Mouse (Mus musculus): Measurements from ENCODE around the gene Ppp1r32. TPM values are rescaled to one million over a fixed set of nuclear protein-coding genes. Genes with fewer than 3 reads are reported as not detected.

Gene Ppp1r32
- polyA plus RNA-seq, 1 experiment from 2014 or later, result not detected

- peak; percentile 16; the same call in 1 of the 2 replicates for ATAC-seq (ENCODE audit: insufficient number of reproducible peaks, insufficient read depth, low FRiP score, low read depth)
- Histone ChIP-seq H3K4me2 (ENCODE audit: low read length) (no peak overlapping the region), H3K9me3 (ENCODE audit: control insufficient read depth, low read length) (no peaks in the 10 kb centered on the region), H3K36me3 (ENCODE audit: control insufficient read depth, insufficient read depth, low read length) (no peaks in the 10 kb centered on the region), H3K27ac (replicated peaks in 1 of 2; ENCODE audit: control insufficient read depth in 1 of 2, insufficient read depth in 1 of 2, low read depth in 2 of 2, low read length in 2 of 2) (peak overlapping the region; percentile 9 to 64; a peak in 3 of 4 replicates), H3K4me1 (ENCODE audit: control insufficient read depth in 2 of 2, insufficient read depth in 2 of 2, low read length in 2 of 2) (peaks cover 19 to 32% of the 10 kb centered on the region in 2 experiments), H3K9ac (ENCODE audit: low read length) (no peak overlapping the region; the same call in 1 of the 2 replicates), H3K27me3 (ENCODE audit: control insufficient read depth, insufficient read depth, low read length) (0 out of 2 replicates have a peak, but pooled peaks cover 4% of the 10 kb centered on the region), H3K4me3 (ENCODE audit: control insufficient read depth in 1 of 2, insufficient read depth in 1 of 2, low read depth in 1 of 2, low read length in 2 of 2) (no peak overlapping the region)
- 24% methylated on average over 7 of the region's 7 CpGs for WGBS
Observed at GRCm38 (mm10) chr19:10433225-10433624, 49.5 kb downstream of the Ppp1r32 start.

- Histone ChIP-seq H3K4me3 (ENCODE audit: control insufficient read depth in 1 of 2, insufficient read depth in 1 of 2, low read depth in 1 of 2, low read length in 2 of 2) (no peak overlapping the region), H3K27me3 (ENCODE audit: control insufficient read depth, insufficient read depth, low read length) (0 out of 2 replicates have a peak, but pooled peaks cover 4% of the 10 kb centered on the region), H3K9ac (ENCODE audit: low read length) (no peak overlapping the region), H3K4me1 (ENCODE audit: control insufficient read depth in 2 of 2, insufficient read depth in 2 of 2, low read length in 2 of 2) (peaks cover 19 to 36% of the 10 kb centered on the region in 2 experiments), H3K4me2 (ENCODE audit: low read length) (no peak overlapping the region), H3K27ac (replicated peaks in 1 of 2; ENCODE audit: control insufficient read depth in 1 of 2, insufficient read depth in 1 of 2, low read depth in 2 of 2, low read length in 2 of 2) (no peak overlapping the region), H3K36me3 (ENCODE audit: control insufficient read depth, insufficient read depth, low read length) (no peaks in the 10 kb centered on the region), H3K9me3 (ENCODE audit: control insufficient read depth, low read length) (no peaks in the 10 kb centered on the region)
- 47% methylated on average over 4 of the region's 4 CpGs for WGBS
- no peak for ATAC-seq (ENCODE audit: insufficient number of reproducible peaks, insufficient read depth, low FRiP score, low read depth)
Observed at GRCm38 (mm10) chr19:10431841-10432240, 50.9 kb downstream of the Ppp1r32 start.

GRCm38 (mm10) chr19:10431410-10431809 is 51.3 kb downstream of the Ppp1r32 start:
- H3K4me1 ChIP-seq (ENCODE audit: control insufficient read depth in 2 of 2, insufficient read depth in 2 of 2, low read length in 2 of 2), result peaks cover 19 to 36% of the 10 kb centered on the region in 2 experiments
- no peak for ATAC-seq (ENCODE audit: insufficient number of reproducible peaks, insufficient read depth, low FRiP score, low read depth)
- H3K9ac ChIP-seq (ENCODE audit: low read length), result no peak overlapping the region
- H3K36me3 ChIP-seq (ENCODE audit: control insufficient read depth, insufficient read depth, low read length), result no peaks in the 10 kb centered on the region
- 28% methylated on average over 3 of the region's 3 CpGs for WGBS
- H3K9me3 ChIP-seq (ENCODE audit: control insufficient read depth, low read length), result no peaks in the 10 kb centered on the region
- no peak overlapping the region for H3K4me3 ChIP-seq (ENCODE audit: control insufficient read depth in 1 of 2, insufficient read depth in 1 of 2, low read depth in 1 of 2, low read length in 2 of 2)
- 0 out of 2 replicates have a peak, but pooled peaks cover 4% of the 10 kb centered on the region for H3K27me3 ChIP-seq (ENCODE audit: control insufficient read depth, insufficient read depth, low read length)
- no peak overlapping the region for H3K27ac ChIP-seq (replicated peaks in 1 of 2; ENCODE audit: control insufficient read depth in 1 of 2, insufficient read depth in 1 of 2, low read depth in 2 of 2, low read length in 2 of 2)
- H3K4me2 ChIP-seq (ENCODE audit: low read length), result no peak overlapping the region

DNA sequence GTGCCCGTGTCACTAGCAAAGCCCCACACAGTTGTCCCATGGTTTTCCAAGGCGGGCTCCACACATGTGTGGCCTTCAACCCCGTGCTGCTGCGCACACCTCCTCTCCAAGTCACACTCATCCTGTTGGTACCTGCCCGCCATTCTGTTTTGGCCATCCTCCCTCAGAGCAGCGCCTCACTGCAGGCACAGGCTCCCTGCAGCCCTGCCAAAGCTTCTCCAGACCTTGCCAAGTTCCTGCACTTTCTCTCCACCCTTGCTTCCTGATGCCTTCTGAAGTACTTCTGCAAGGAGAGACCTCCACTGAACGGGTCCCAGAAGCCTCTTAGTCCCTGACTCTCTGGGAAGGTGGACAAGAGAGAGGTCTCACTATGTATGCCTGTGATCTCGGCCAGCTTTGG is 53.4 kb downstream of the Ppp1r32 start:
- Histone ChIP-seq H3K9me3 (ENCODE audit: control insufficient read depth, low read length) (no peaks in the 10 kb centered on the region), H3K27me3 (ENCODE audit: control insufficient read depth, insufficient read depth, low read length) (peaks cover 10% of the 10 kb centered on the region; the same call in 1 of the 2 replicates), H3K36me3 (ENCODE audit: control insufficient read depth, insufficient read depth, low read length) (no peaks in the 10 kb centered on the region), H3K9ac (ENCODE audit: low read length) (no peak overlapping the region), H3K27ac (replicated peaks in 1 of 2; ENCODE audit: control insufficient read depth in 1 of 2, insufficient read depth in 1 of 2, low read depth in 2 of 2, low read length in 2 of 2) (no peak overlapping the region), H3K4me3 (ENCODE audit: control insufficient read depth in 1 of 2, insufficient read depth in 1 of 2, low read depth in 1 of 2, low read length in 2 of 2) (no peak overlapping the region), H3K4me2 (ENCODE audit: low read length) (no peak overlapping the region), H3K4me1 (ENCODE audit: control insufficient read depth in 2 of 2, insufficient read depth in 2 of 2, low read length in 2 of 2) (peaks cover 21 to 32% of the 10 kb centered on the region in 2 experiments)
- ATAC-seq (ENCODE audit: insufficient number of reproducible peaks, insufficient read depth, low FRiP score, low read depth), result no peak
- WGBS, result 78% methylated on average over 8 of the region's 8 CpGs

GRCm38 (mm10) chr19:10427431-10427830 is 55.3 kb downstream of the Ppp1r32 start:
- Histone ChIP-seq H3K4me3 (ENCODE audit: control insufficient read depth in 1 of 2, insufficient read depth in 1 of 2, low read depth in 1 of 2, low read length in 2 of 2) (no peak overlapping the region), H3K36me3 (ENCODE audit: control insufficient read depth, insufficient read depth, low read length) (no peaks in the 10 kb centered on the region), H3K4me2 (ENCODE audit: low read length) (no peak overlapping the region), H3K27me3 (ENCODE audit: control insufficient read depth, insufficient read depth, low read length) (peaks cover 10% of the 10 kb centered on the region; the same call in 1 of the 2 replicates), H3K27ac (replicated peaks in 1 of 2; ENCODE audit: control insufficient read depth in 1 of 2, insufficient read depth in 1 of 2, low read depth in 2 of 2, low read length in 2 of 2) (no peak overlapping the region), H3K9me3 (ENCODE audit: control insufficient read depth, low read length) (no peaks in the 10 kb centered on the region), H3K9ac (ENCODE audit: low read length) (no peak overlapping the region), H3K4me1 (ENCODE audit: control insufficient read depth in 2 of 2, insufficient read depth in 2 of 2, low read length in 2 of 2) (peaks cover 4 to 21% of the 10 kb centered on the region in 2 experiments; a peak in 2 of 4 replicates)
- 83% methylated on average over 9 of the region's 9 CpGs for WGBS
- ATAC-seq (ENCODE audit: insufficient number of reproducible peaks, insufficient read depth, low FRiP score, low read depth), result no peak

DNA sequence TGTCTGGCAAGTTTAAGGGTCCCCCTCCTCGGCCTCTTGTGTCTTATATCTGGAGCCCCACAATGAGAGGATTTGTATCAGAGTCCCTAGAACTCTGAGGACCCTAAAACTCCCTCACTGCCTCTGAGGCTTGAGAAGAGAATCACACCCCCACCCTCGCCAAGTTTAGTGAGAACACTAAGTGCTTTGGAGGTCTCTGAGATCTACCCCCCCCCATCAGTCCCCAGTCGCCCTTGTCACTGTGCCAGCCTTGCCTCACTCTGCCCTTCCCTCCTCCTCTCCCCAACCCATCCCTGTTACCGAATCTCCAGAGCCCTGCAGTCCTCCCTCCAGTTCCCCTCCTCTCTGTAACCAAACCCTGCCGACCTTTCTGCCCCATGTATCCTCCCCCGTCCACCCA is 55.9 kb downstream of the Ppp1r32 start:
- ATAC-seq (ENCODE audit: insufficient number of reproducible peaks, insufficient read depth, low FRiP score, low read depth), result no peak
- Histone ChIP-seq H3K27me3 (ENCODE audit: control insufficient read depth, insufficient read depth, low read length) (peaks cover 10% of the 10 kb centered on the region; the same call in 1 of the 2 replicates), H3K9ac (ENCODE audit: low read length) (no peak overlapping the region), H3K27ac (replicated peaks in 1 of 2; ENCODE audit: control insufficient read depth in 1 of 2, insufficient read depth in 1 of 2, low read depth in 2 of 2, low read length in 2 of 2) (no peak overlapping the region), H3K4me3 (ENCODE audit: control insufficient read depth in 1 of 2, insufficient read depth in 1 of 2, low read depth in 1 of 2, low read length in 2 of 2) (no peak overlapping the region), H3K4me2 (ENCODE audit: low read length) (no peak overlapping the region), H3K36me3 (ENCODE audit: control insufficient read depth, insufficient read depth, low read length) (no peaks in the 10 kb centered on the region), H3K9me3 (ENCODE audit: control insufficient read depth, low read length) (no peaks in the 10 kb centered on the region), H3K4me1 (ENCODE audit: control insufficient read depth in 2 of 2, insufficient read depth in 2 of 2, low read length in 2 of 2) (peaks cover 7 to 26% of the 10 kb centered on the region in 2 experiments; a peak in 3 of 4 replicates)
- WGBS, result 52% methylated on average over 6 of the region's 6 CpGs

DNA sequence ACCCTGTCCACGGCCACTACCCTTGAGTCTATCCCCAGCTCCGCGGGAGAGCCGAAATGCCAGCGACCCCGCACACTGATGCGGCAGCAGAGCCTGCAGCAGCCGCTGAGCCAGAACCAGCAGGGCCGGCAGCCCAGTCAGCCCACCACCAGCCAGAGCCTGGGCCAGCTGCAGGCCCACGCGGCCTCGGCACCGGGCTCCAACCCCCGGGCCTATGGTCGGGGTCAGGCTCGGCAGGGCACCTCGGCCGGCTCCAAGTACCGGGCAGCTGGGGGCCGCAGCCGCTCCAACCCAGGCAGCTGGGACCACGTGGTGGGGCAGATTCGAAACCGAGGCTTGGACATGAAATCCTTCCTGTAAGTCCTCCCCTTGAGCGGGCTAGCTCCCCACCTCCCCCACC is 56.4 kb downstream of the Ppp1r32 start:
- ATAC-seq (ENCODE audit: insufficient number of reproducible peaks, insufficient read depth, low FRiP score, low read depth), result no peak
- H3K4me2 ChIP-seq (ENCODE audit: low read length), result no peak overlapping the region
- H3K27me3 ChIP-seq (ENCODE audit: control insufficient read depth, insufficient read depth, low read length), result peaks cover 13% of the 10 kb centered on the region; the same call in 1 of the 2 replicates
- peaks cover 5 to 22% of the 10 kb centered on the region in 2 experiments; a peak in 3 of 4 replicates for H3K4me1 ChIP-seq (ENCODE audit: control insufficient read depth in 2 of 2, insufficient read depth in 2 of 2, low read length in 2 of 2)
- no peak overlapping the region for H3K27ac ChIP-seq (replicated peaks in 1 of 2; ENCODE audit: control insufficient read depth in 1 of 2, insufficient read depth in 1 of 2, low read depth in 2 of 2, low read length in 2 of 2)
- no peaks in the 10 kb centered on the region for H3K9me3 ChIP-seq (ENCODE audit: control insufficient read depth, low read length)
- H3K36me3 ChIP-seq (ENCODE audit: control insufficient read depth, insufficient read depth, low read length), result no peaks in the 10 kb centered on the region
- no peak overlapping the region for H3K4me3 ChIP-seq (ENCODE audit: control insufficient read depth in 1 of 2, insufficient read depth in 1 of 2, low read depth in 1 of 2, low read length in 2 of 2)
- H3K9ac ChIP-seq (ENCODE audit: low read length), result no peak overlapping the region
- 35% methylated on average over 25 of the region's 25 CpGs for WGBS
